Mouse (Mus musculus) stomach, postnatal 0 days (tissue): ENCODE results near the gene Pdzd9. TPM values are rescaled to one million over a fixed set of nuclear protein-coding genes. Genes with fewer than 3 reads are reported as not detected.
"Not testable (repeated sequence)": the region's sequence is repeated elsewhere in the genome, so short reads cannot be mapped to it uniquely, and the experiment has no call there.

ENCODE experiments used
- ATAC-seq: fragments of 200-750 bp; cut with Nextera tagmentation; 2 replicates; pipeline ENCODE4 v1.8.0; 2017; ENCODE audit not compliant: low FRiP score, low TSS enrichment
- DNase-seq: peaks from one replicate; pipeline ENCODE4 v3.0.0-alpha.2; 2016; ENCODE audit warnings: low spot score
- H3K27ac ChIP-seq: fragments of 300-500 bp; sonication (generic); replicated peaks from 2 replicates; pipeline ENCODE4 v1.5.1; 2014; ENCODE audit warnings: mild to moderate bottlenecking, control low read depth
- H3K27me3 ChIP-seq: fragments of 300-500 bp; sonication (generic); 2 replicates; pipeline ENCODE4 v1.6.1; 2014; ENCODE audit warnings: low read length; ENCODE audit not compliant: control insufficient read depth, insufficient read depth
- H3K36me3 ChIP-seq: fragments of 300-500 bp; sonication (generic); 2 replicates; pipeline ENCODE4 v1.6.1; 2014; ENCODE audit warnings: low read length, mixed read lengths; ENCODE audit not compliant: control insufficient read depth, insufficient read depth
- H3K4me1 ChIP-seq: fragments of 300-500 bp; sonication (generic); replicated peaks from 2 replicates; pipeline ENCODE4 v1.6.1; 2014; ENCODE audit warnings: antibody characterized with exemption; ENCODE audit not compliant: control insufficient read depth, insufficient read depth
- H3K4me2 ChIP-seq: fragments of 300-500 bp; sonication (generic); replicated peaks from 2 replicates; pipeline ENCODE4 v1.6.1; 2014; ENCODE audit warnings: low read depth, mild to moderate bottlenecking, control low read depth, moderate library complexity
- H3K4me3 ChIP-seq: fragments of 300-500 bp; sonication (generic); 2 replicates; pipeline ENCODE4 v1.5.1; 2014; ENCODE audit warnings: low read depth, low read length, control low read depth
- H3K9ac ChIP-seq: fragments of 300-500 bp; sonication (generic); 2 replicates; pipeline ENCODE4 v1.6.1; 2014; ENCODE audit warnings: mild to moderate bottlenecking, low read length, control low read depth, mixed read lengths
- H3K9me3 ChIP-seq: fragments of 300-500 bp; sonication (generic); 2 replicates; pipeline ENCODE4 v1.6.1; 2016; ENCODE audit warnings: low read length; ENCODE audit not compliant: control insufficient read depth
- CTCF ChIP-seq: IDR thresholded peaks from 2 replicates; pipeline ENCODE4 v1.5.1; 2016; ENCODE audit warnings: antibody characterized with exemption, low read depth, mild to moderate bottlenecking, moderate library complexity
- EP300 ChIP-seq: optimal IDR thresholded peaks from 2 replicates; pipeline ENCODE3; 2016; ENCODE audit warnings: antibody characterized with exemption
- WGBS: fragments of 180-500 bp; shearing (Covaris S2); extraction: QIAGEN DNeasy Blood & Tissue Kit; methylation state at CpG from one replicate; pipeline ENCODE4 v1.1.7; 2014; 5-methylcytosine and 5-hydroxymethylcytosine counted together
- polyA plus RNA-seq: library from polyadenylated mRNA; unstranded; fragments of >200 nt; fragmentation: Nextera tagmentation; extraction: Ambion mirVana; gene quantifications from 2 replicates; pipeline ENCODE4 v1.2.1, GENCODE M21; 2015

The Pdzd9 gene
- 0.25 and 0.27 TPM in 2 replicates for polyA plus RNA-seq

GRCm38 (mm10) chr7:120670153-120670875 lies at the start of gene Pdzd9:
Pdzd9 (minus strand) TSS chr7:120670343.
- Histone ChIP-seq H3K36me3 (no peaks in the 10 kb centered on the region), H3K27ac (no peak within 1 kb of the TSS), H3K4me1 (no peaks in the 10 kb centered on the region), H3K27me3 (no peaks in the 10 kb centered on the region), H3K9me3 (no peaks in the 10 kb centered on the region), H3K4me3 (no peak within 1 kb of the TSS), H3K4me2 (0 out of 2 replicates have a peak within 1 kb of the TSS, but pooled peaks have one; percentile 14), H3K9ac (no peak within 1 kb of the TSS)
- ATAC-seq: peak; percentile 66
- 13% methylated on average over 14 of the region's 14 CpGs for WGBS
- TF ChIP-seq EP300 (no peak), CTCF (peak; percentile 96)
- peak; percentile 65 for DNase-seq

- no peak for ATAC-seq
- Histone ChIP-seq H3K36me3 (no peaks in the 10 kb centered on the region), H3K9ac (no peak overlapping the region), H3K9me3 (no peaks in the 10 kb centered on the region), H3K27me3 (no peaks in the 10 kb centered on the region), H3K4me2 (no peak overlapping the region), H3K27ac (no peak overlapping the region), H3K4me1 (no peaks in the 10 kb centered on the region), H3K4me3 (no peak overlapping the region)
- TF ChIP-seq CTCF: no peak
- no peak for TF ChIP-seq EP300
- 41% methylated on average over 2 of the region's 2 CpGs for WGBS
- no peak for DNase-seq
Measured at GRCm38 (mm10) chr7:120717261-120717660, 47.1 kb upstream of the Pdzd9 start.

- ATAC-seq, H3K4me1 ChIP-seq, H3K27me3 ChIP-seq, H3K4me3 ChIP-seq, H3K9me3 ChIP-seq, H3K9ac ChIP-seq, H3K36me3 ChIP-seq, H3K27ac ChIP-seq, H3K4me2 ChIP-seq, DNase-seq: not testable (repeated sequence)
- WGBS: 87% methylated on average over 11 of the region's 11 CpGs
Measured at GRCm38 (mm10) chr7:120713951-120714350, 43.8 kb upstream of the Pdzd9 start.

DNA sequence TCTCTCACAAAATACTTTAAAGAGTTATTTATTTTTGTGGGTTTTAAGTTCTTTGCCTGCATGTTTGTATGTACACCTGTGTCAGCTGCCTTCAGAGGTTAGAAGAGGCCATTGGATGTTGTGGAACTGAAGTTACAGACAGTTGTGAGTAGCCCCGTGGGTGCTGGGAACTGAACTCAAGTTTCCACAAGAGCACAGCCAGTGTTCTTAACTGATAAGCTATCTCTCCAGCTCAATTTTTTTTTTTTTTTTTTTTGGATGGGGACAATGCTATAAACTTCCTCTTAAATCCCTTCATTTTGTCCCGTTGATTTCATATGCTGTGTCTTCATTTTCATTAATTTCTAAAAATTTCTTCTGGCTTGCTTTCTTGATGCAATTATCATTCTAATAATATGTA lies 43.1 kb upstream of the Pdzd9 start:
- H3K36me3 ChIP-seq: no peaks in the 10 kb centered on the region
- no peak for TF ChIP-seq CTCF
- TF ChIP-seq EP300: no peak
- no peaks in the 10 kb centered on the region for H3K27me3 ChIP-seq
- H3K9ac ChIP-seq: no peak overlapping the region
- ATAC-seq (no peak), DNase-seq (no peak)
- H3K4me1 ChIP-seq: no peaks in the 10 kb centered on the region
- no peaks in the 10 kb centered on the region for H3K9me3 ChIP-seq
- WGBS: 94% methylated on average over 2 of the region's 2 CpGs
- H3K27ac ChIP-seq: no peak overlapping the region
- no peak overlapping the region for H3K4me3 ChIP-seq
- no peak overlapping the region for H3K4me2 ChIP-seq

GRCm38 (mm10) chr7:120712071-120712470 lies 41.9 kb upstream of the Pdzd9 start:
- Histone ChIP-seq H3K27ac (no peak overlapping the region), H3K4me2 (no peak overlapping the region), H3K36me3 (no peaks in the 10 kb centered on the region), H3K4me1 (no peaks in the 10 kb centered on the region), H3K9ac (no peak overlapping the region), H3K9me3 (no peaks in the 10 kb centered on the region), H3K4me3 (no peak overlapping the region), H3K27me3 (no peaks in the 10 kb centered on the region)
- TF ChIP-seq EP300 (no peak), CTCF (no peak)
- WGBS: 81% methylated on average over 2 of the region's 2 CpGs
- ATAC-seq (no peak), DNase-seq (no peak)

GRCm38 (mm10) chr7:120703888-120704287 lies 33.7 kb upstream of the Pdzd9 start:
- H3K4me2 ChIP-seq: no peak overlapping the region
- 47% methylated on average over 3 of the region's 3 CpGs for WGBS
- no peaks in the 10 kb centered on the region for H3K4me1 ChIP-seq
- TF ChIP-seq EP300 (no peak), CTCF (no peak)
- H3K9ac ChIP-seq: no peak overlapping the region
- no peaks in the 10 kb centered on the region for H3K36me3 ChIP-seq
- no peaks in the 10 kb centered on the region for H3K27me3 ChIP-seq
- no peak for ATAC-seq
- no peak overlapping the region for H3K27ac ChIP-seq
- no peaks in the 10 kb centered on the region for H3K9me3 ChIP-seq
- DNase-seq: no peak
- no peak overlapping the region for H3K4me3 ChIP-seq
